Mouse (Mus musculus) thymus, adult 2 months (tissue): ENCODE results near the gene Snx3. TPM values are rescaled to one million over a fixed set of nuclear protein-coding genes. Genes with fewer than 3 reads are reported as not detected.

Source experiments
- DNase-seq: peaks from one replicate; pipeline ENCODE4 v3.0.0; 2021
- H3K27ac ChIP-seq: fragments of 200-500 bp; 2 replicates; pipeline ENCODE4 v1.5.1; 2012; ENCODE audit warnings: low read length, control low read depth; ENCODE audit not compliant: control insufficient read depth, insufficient read depth
- H3K27me3 ChIP-seq: fragments of 200-500 bp; 2 replicates; pipeline ENCODE4 v1.6.1; 2012; ENCODE audit warnings: mild to moderate bottlenecking, low read length, moderate library complexity, mixed read lengths; ENCODE audit not compliant: control insufficient read depth, insufficient read depth
- H3K36me3 ChIP-seq: fragments of 200-500 bp; 2 replicates; pipeline ENCODE4 v1.6.1; 2012; ENCODE audit warnings: mild to moderate bottlenecking, low read length, moderate library complexity; ENCODE audit not compliant: control insufficient read depth, insufficient read depth
- H3K4me1 ChIP-seq: fragments of 200-500 bp; replicated peaks from 2 replicates; pipeline ENCODE4 v1.6.1; 2012; ENCODE audit warnings: low read length; ENCODE audit not compliant: control insufficient read depth, insufficient read depth
- H3K4me3 ChIP-seq: fragments of 200-500 bp; 2 replicates; pipeline ENCODE4 v1.5.1; 2012; ENCODE audit warnings: mild to moderate bottlenecking, low read length, control low read depth, moderate library complexity; ENCODE audit not compliant: control insufficient read depth, insufficient read depth
- CTCF ChIP-seq: fragments of 200-500 bp; IDR thresholded peaks from 2 replicates; pipeline ENCODE4 v1.5.1; 2012; ENCODE audit warnings: mild to moderate bottlenecking, control low read depth, low read length, moderate library complexity, borderline replicate concordance; ENCODE audit not compliant: control insufficient read depth, poor library complexity, insufficient read depth; ENCODE audit errors: extremely low read depth
- POLR2A ChIP-seq: fragments of 200-500 bp; IDR thresholded peaks from 2 replicates; pipeline ENCODE4 v1.6.1; 2012; ENCODE audit warnings: mild to moderate bottlenecking, low read length, control low read depth, moderate library complexity; ENCODE audit not compliant: control insufficient read depth, poor library complexity, insufficient read depth; ENCODE audit errors: extremely low read depth
- WGBS: fragments of 180-500 bp; shearing (Covaris S2); methylation state at CpG from one replicate; pipeline ENCODE4 v1.1.7; 2018; 5-methylcytosine and 5-hydroxymethylcytosine counted together
- polyA plus RNA-seq: library from polyadenylated mRNA; depleted of rRNA; stranded (reverse); fragments of >200 nt; gene quantifications from 2 replicates; pipeline ENCODE4 v1.2.3, GENCODE M21; 2012

Gene Snx3
- polyA plus RNA-seq, 1 experiment, result 380 TPM

- Histone ChIP-seq H3K4me1 (peaks cover 5% of the 10 kb centered on the region), H3K27me3 (no peaks in the 10 kb centered on the region), H3K4me3 (peak overlapping the region; percentile 69), H3K36me3 (no peaks in the 10 kb centered on the region), H3K27ac (peak overlapping the region; percentile 56)
- WGBS, result under 1% methylated on average over 55 of the region's 55 CpGs
- peak; percentile 67 for DNase-seq
- TF ChIP-seq CTCF, result no peak; the same call in 1 of the 2 replicates
- no peak for TF ChIP-seq POLR2A
Measured at GRCm38 (mm10) chr10:42502349-42503111, 700 bp downstream of the Snx3 start.

- Histone ChIP-seq H3K4me3 (no peak overlapping the region), H3K27me3 (no peaks in the 10 kb centered on the region), H3K4me1 (peaks cover 5% of the 10 kb centered on the region), H3K36me3 (no peaks in the 10 kb centered on the region), H3K27ac (no peak overlapping the region)
- TF ChIP-seq POLR2A (no peak), CTCF (no peak)
- DNase-seq, result no peak
- WGBS, result 79% methylated on average over 10 of the region's 10 CpGs
Measured at GRCm38 (mm10) chr10:42504096-42504710, 2.4 kb downstream of the Snx3 start.

- no peaks in the 10 kb centered on the region; the same call in 1 of the 2 replicates for H3K4me1 ChIP-seq
- no peak for TF ChIP-seq POLR2A
- TF ChIP-seq CTCF, result no peak
- no peak for DNase-seq
- peaks cover 7% of the 10 kb centered on the region; the same call in 1 of the 2 replicates for H3K36me3 ChIP-seq
- H3K27ac ChIP-seq, result no peak overlapping the region
- WGBS, result 94% methylated on average over 6 of the region's 6 CpGs
- no peaks in the 10 kb centered on the region for H3K27me3 ChIP-seq
- no peak overlapping the region for H3K4me3 ChIP-seq
Measured at GRCm38 (mm10) chr10:42510141-42510540, 8.3 kb downstream of the Snx3 start.

- H3K36me3 ChIP-seq, result peaks cover 7% of the 10 kb centered on the region; the same call in 1 of the 2 replicates
Measured at GRCm38 (mm10) chr10:42511184-42512135, 9.6 kb downstream of the Snx3 start.

GRCm38 (mm10) chr10:42514125-42514524 lies 12.3 kb downstream of the Snx3 start:
- Histone ChIP-seq H3K4me1 (0 out of 2 replicates have a peak, but pooled peaks cover 2% of the 10 kb centered on the region), H3K4me3 (no peak overlapping the region), H3K36me3 (peaks cover 7% of the 10 kb centered on the region; the same call in 1 of the 2 replicates), H3K27me3 (no peaks in the 10 kb centered on the region), H3K27ac (no peak overlapping the region)
- DNase-seq, result no peak
- TF ChIP-seq POLR2A (no peak), CTCF (no peak)

More at GRCm38 (mm10) chr10:42511184-42512135, 9.6 kb downstream of the Snx3 start:
- TF ChIP-seq CTCF, result no peak
- no peak for TF ChIP-seq POLR2A
- WGBS, result 94% methylated on average over 6 of the region's 6 CpGs
- no peaks in the 10 kb centered on the region; the same call in 1 of the 2 replicates for H3K4me1 ChIP-seq
- H3K27ac ChIP-seq, result no peak overlapping the region
- no peaks in the 10 kb centered on the region for H3K27me3 ChIP-seq
- no peak for DNase-seq
- H3K4me3 ChIP-seq, result no peak overlapping the region

GRCm38 (mm10) chr10:42518363-42518762 lies 16.5 kb downstream of the Snx3 start:
- Histone ChIP-seq H3K4me3 (no peak overlapping the region), H3K4me1 (0 out of 2 replicates have a peak, but pooled peaks cover 2% of the 10 kb centered on the region), H3K27ac (no peak overlapping the region), H3K27me3 (no peaks in the 10 kb centered on the region), H3K36me3 (no peaks in the 10 kb centered on the region)
- DNase-seq, result peak; percentile 30
- TF ChIP-seq POLR2A (no peak), CTCF (no peak)
- 37% methylated on average over 8 of the region's 8 CpGs for WGBS
